Mouse (Mus musculus): ENCODE results near the gene Olfr1339. TPM values are rescaled to one million over a fixed set of nuclear protein-coding genes. Genes with fewer than 3 reads are reported as not detected.

Olfr1339 gene
- total RNA-seq, 2 experiments from 2014 or later: not detected

DNA sequence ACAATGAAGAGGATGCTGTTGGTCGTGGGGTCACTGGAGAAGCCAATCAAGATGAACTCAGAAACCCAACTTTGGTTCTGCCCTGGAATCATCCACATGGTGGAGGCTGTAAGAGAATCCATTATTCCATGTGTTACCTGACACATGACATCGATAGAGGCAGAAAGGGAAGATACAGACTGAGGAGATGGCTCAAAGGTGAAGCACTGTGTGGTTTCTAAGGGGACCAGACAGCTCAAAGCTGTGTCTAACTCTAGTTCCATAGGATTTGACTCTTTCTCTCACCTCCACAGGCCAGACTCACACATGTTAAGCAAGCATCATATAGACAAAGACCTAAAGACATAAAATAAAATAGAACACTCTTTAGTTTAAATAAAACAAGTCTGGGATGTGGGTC is 50.5 kb downstream of the Olfr1339 start, which contains the start of gene Olfr1337:
Gene Olfr1337, minus strand, starts transcription at position 101 of the 400 bp plus-strand sequence.
- Histone ChIP-seq H3K4me3 (no peak within 1 kb of the TSS), H3K27ac (no peak within 1 kb of the TSS)
- DNase-seq (ENCODE audit: low spot score in 2 of 2): no peak
- no peak for TF ChIP-seq CTCF (conservative IDR thresholded peaks at IDR 0.05)

Other genes with a start within 250 kb of the Olfr1339 start
- 1 to 10 TPM; 7.0 to 9.3 TPM for gene Tie1, start 242.1 kb upstream of the Olfr1339 start, total RNA-seq (2021)
- gene 2610528J11Rik, start 205.2 kb upstream of the Olfr1339 start, total RNA-seq (2021): not detected
- 1 to 10 TPM; 5.7 to 6.1 TPM for gene Tmem125, start 188.1 kb upstream of the Olfr1339 start, total RNA-seq (2021)
- gene Cfap57, start 111.4 kb upstream of the Olfr1339 start, total RNA-seq (2021): under 1 TPM; 0.56 to 0.72 TPM
- 10 to 100 TPM; 56.5 to 58.8 TPM for gene Ebna1bp2, start 111.4 kb upstream of the Olfr1339 start, total RNA-seq (2021)
- gene Olfr62, start 73.2 kb upstream of the Olfr1339 start, total RNA-seq (2021): not detected
- not detected for gene Olfr1342, start 39.4 kb upstream of the Olfr1339 start, total RNA-seq (2021)
- not detected for gene Olfr1341, start 28.7 kb upstream of the Olfr1339 start, total RNA-seq (2021)
- gene Olfr1340, start 12.0 kb upstream of the Olfr1339 start, total RNA-seq (2021): not detected
- gene Olfr1338, start 26.6 kb downstream of the Olfr1339 start, total RNA-seq (2021): not detected
- not detected for gene Olfr1337, start 50.4 kb downstream of the Olfr1339 start, total RNA-seq (2021)
- gene Olfr1335, start 77.8 kb downstream of the Olfr1339 start, total RNA-seq (2021): not detected
- gene Olfr1333, start 104.1 kb downstream of the Olfr1339 start, total RNA-seq (2021): not detected
- not detected for gene Olfr1331, start 132.5 kb downstream of the Olfr1339 start, total RNA-seq (2021)
- gene Olfr1330, start 156.4 kb downstream of the Olfr1339 start, total RNA-seq (2021): not detected
- gene Olfr1329, start 185.3 kb downstream of the Olfr1339 start, total RNA-seq (2021): not detected
- gene Olfr1328, start 206.4 kb downstream of the Olfr1339 start, total RNA-seq (2021): not detected
- gene Lao1, start 229.4 kb downstream of the Olfr1339 start, total RNA-seq (2021): under 1 TPM; 0.51 to 0.79 TPM

All from layer of hippocampus, adult 2 months (tissue).